Mouse (Mus musculus): ENCODE measurements around the gene Syt8. TPM values are rescaled to one million over a fixed set of nuclear protein-coding genes. Genes with fewer than 3 reads are reported as not detected.
A peak's percentile ranks its signal among the peaks of the same experiment; 100 is the strongest.

Gene Syt8
- not detected in 2 replicates for polyA plus RNA-seq (2014; fragmentation: Nextera tagmentation; extraction: Ambion mirVana)

DNA sequence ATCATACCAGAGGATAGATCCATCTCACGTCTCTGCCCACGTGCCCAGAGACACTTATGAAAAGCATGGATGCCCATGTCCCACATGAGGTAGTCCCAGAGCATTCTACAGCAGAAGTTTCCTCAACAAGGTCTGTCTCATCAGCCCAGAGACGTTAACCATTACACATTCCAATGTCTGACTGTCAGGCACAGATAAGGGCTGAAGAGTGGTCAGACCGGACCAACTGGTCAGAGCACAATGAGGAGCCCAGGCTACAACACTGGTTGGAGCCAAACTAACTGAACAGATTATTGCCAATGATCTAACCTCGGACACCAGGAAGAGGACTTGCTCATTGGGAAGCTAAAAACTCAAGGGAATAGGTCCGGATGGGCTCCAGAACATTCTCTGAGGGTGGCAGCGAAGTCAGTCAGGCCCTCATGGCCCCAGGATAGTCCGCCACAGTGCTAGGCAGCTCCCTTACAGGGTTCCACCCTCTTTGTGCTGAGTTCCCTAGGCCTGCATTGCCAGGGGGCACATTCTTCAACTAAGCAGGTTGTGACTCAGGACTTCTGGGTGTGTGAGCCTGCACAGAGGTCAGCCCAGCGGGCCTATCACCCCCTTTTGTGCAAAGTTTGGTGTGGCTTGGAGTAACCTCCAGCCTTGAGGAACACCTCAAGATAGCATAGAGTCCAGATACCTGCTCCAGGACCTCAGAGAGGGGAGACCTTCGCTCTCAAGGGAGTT, at the start of gene Syt8:
Gene Syt8 (plus strand): TSS at position 714 of the 729 bp plus-strand sequence.
- ATAC-seq (ENCODE audit: low read depth) = no peak
- Histone ChIP-seq H3K9ac (replicated peaks; ENCODE audit: low read depth, low read length) (no peak within 1 kb of the TSS), H3K4me3 (ENCODE audit: low read depth, low read length) (no peak within 1 kb of the TSS), H3K27me3 (ENCODE audit: control insufficient read depth, insufficient read depth, low read length) (no peaks in the 10 kb centered on the region), H3K27ac (ENCODE audit: low read depth, low read length) (no peak within 1 kb of the TSS), H3K9me3 (ENCODE audit: control insufficient read depth, low read length) (no peaks in the 10 kb centered on the region), H3K36me3 (ENCODE audit: control insufficient read depth, insufficient read depth, low read length) (no peaks in the 10 kb centered on the region), H3K4me1 (ENCODE audit: control insufficient read depth, insufficient read depth, low read length) (peaks cover 13% of the 10 kb centered on the region), H3K4me2 (ENCODE audit: low read depth, low read length) (no peak within 1 kb of the TSS)
- 90% methylated on average over 10 of the region's 10 CpGs for WGBS

DNA sequence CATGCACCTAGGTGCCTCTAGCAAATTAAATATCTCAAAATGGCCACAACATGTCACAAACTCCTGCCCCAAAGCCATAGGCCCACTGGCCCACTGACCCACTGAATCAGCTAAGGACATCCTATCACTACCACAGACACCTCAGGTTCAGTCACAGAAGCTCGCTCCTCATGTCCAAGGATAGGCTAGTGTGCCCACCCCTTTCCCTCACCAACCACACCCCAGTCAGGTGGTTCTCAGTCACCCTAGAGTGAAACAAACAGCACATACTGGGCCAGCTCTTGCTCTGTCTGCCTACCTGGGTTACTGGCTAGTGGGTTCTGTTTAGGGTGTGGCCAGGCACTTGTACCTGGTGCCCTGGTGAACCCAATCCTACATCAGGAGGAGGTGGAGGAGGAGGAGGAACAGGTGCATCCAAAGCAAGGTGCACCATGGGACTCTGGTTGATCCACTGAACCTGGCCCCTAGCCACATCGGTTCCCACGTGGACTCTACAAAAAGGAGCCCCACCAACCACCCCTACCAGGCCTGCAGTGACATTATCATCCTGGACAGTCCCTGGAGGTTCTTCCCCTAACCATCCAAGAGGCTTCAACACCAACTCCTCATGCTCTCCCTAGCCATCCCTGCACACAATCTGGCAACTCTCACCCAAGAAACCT, 48.8 kb upstream of the Syt8 start:
- Histone ChIP-seq H3K4me1 (ENCODE audit: control insufficient read depth, insufficient read depth, low read length) (peaks cover 15% of the 10 kb centered on the region), H3K4me2 (ENCODE audit: low read depth, low read length) (peak overlapping the region; percentile 58; the same call in 1 of the 2 replicates), H3K27me3 (ENCODE audit: control insufficient read depth, insufficient read depth, low read length) (no peaks in the 10 kb centered on the region), H3K4me3 (ENCODE audit: low read depth, low read length) (no peak overlapping the region), H3K27ac (ENCODE audit: low read depth, low read length) (no peak overlapping the region), H3K9ac (replicated peaks; ENCODE audit: low read depth, low read length) (no peak overlapping the region), H3K36me3 (ENCODE audit: control insufficient read depth, insufficient read depth, low read length) (peaks cover 31% of the 10 kb centered on the region), H3K9me3 (ENCODE audit: control insufficient read depth, low read length) (no peaks in the 10 kb centered on the region)
- no peak for ATAC-seq (ENCODE audit: low read depth)
- WGBS = 89% methylated on average over 3 of the region's 3 CpGs

DNA sequence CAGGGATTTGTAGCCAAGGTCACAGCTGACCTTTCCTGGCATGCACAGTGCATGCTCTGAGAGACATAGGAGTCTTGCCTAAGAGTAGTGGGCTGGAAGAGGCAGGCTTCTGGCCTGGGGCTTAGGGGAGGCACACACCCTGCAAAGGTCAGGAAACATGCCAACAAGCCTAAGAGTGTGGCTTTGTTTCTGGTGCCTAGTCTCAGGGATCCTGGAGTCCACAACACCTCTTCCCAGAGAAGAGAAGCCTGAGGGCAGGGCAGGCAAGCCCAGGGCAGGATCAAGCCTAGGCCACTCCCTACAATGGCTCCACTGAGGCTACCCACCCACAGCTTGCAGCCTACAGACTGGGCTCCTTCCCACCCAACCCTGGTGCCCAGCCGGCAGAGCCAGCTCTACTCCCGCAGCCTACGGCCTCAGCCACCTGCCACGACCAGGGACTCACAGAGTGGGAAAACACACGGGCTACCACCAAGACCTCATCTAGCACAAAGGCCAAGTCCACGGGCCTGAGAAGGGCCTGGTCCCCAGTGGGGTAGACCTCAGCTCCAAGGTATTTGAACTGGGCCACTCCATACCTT, 47.9 kb upstream of the Syt8 start:
- Histone ChIP-seq H3K27me3 (ENCODE audit: control insufficient read depth, insufficient read depth, low read length) (no peaks in the 10 kb centered on the region), H3K4me3 (ENCODE audit: low read depth, low read length) (peak overlapping the region; percentile 82), H3K36me3 (ENCODE audit: control insufficient read depth, insufficient read depth, low read length) (peaks cover 23% of the 10 kb centered on the region), H3K27ac (ENCODE audit: low read depth, low read length) (no peak overlapping the region; the same call in 1 of the 2 replicates), H3K4me1 (ENCODE audit: control insufficient read depth, insufficient read depth, low read length) (peaks cover 15% of the 10 kb centered on the region), H3K9ac (replicated peaks; ENCODE audit: low read depth, low read length) (peak overlapping the region; percentile 94), H3K9me3 (ENCODE audit: control insufficient read depth, low read length) (no peaks in the 10 kb centered on the region), H3K4me2 (ENCODE audit: low read depth, low read length) (peak overlapping the region; percentile 58)
- WGBS = 60% methylated on average over 6 of the region's 6 CpGs
- no peak for ATAC-seq (ENCODE audit: low read depth)

- ATAC-seq (ENCODE audit: low read depth) = peak; percentile 97
- Histone ChIP-seq H3K4me1 (ENCODE audit: control insufficient read depth, insufficient read depth, low read length) (peaks cover 15% of the 10 kb centered on the region), H3K9ac (replicated peaks; ENCODE audit: low read depth, low read length) (peak within 1 kb of the TSS; percentile 94), H3K4me3 (ENCODE audit: low read depth, low read length) (peak within 1 kb of the TSS; percentile 82), H3K9me3 (ENCODE audit: control insufficient read depth, low read length) (no peaks in the 10 kb centered on the region), H3K27me3 (ENCODE audit: control insufficient read depth, insufficient read depth, low read length) (no peaks in the 10 kb centered on the region), H3K36me3 (ENCODE audit: control insufficient read depth, insufficient read depth, low read length) (peaks cover 15% of the 10 kb centered on the region), H3K27ac (ENCODE audit: low read depth, low read length) (peak within 1 kb of the TSS; percentile 69), H3K4me2 (ENCODE audit: low read depth, low read length) (peak within 1 kb of the TSS; percentile 58)
- WGBS = under 1% methylated on average over 49 of the region's 55 CpGs
Measured at GRCm38 (mm10) chr7:142387419-142388148, 47.1 kb upstream of the Syt8 start, which contains the start of gene Ctsd. Gene Ctsd (minus strand): TSS chr7:142388038.

DNA sequence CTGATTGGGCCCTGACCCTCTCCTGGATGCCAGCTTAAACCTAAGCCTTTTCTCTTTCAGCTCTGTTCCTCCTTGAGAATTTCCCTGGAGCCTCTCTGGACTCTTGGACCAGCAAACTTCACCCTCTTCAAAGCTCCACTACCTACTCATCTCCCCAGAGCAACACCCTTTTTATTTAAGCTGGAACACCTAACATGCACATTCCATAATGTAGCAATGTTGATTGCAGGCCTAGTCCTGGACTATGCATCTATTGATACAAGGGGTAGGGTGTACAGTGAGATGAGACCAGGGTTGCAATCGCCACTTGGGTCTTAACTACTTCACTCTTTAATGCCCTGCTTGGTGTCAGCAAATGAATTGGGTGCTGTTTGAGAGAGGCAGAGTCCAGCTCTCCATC, 46.5 kb upstream of the Syt8 start:
- peak overlapping the region; percentile 58 for H3K4me2 ChIP-seq (ENCODE audit: low read depth, low read length)
- peak overlapping the region; percentile 57 for H3K27ac ChIP-seq (ENCODE audit: low read depth, low read length)
- peak overlapping the region; percentile 82 for H3K4me3 ChIP-seq (ENCODE audit: low read depth, low read length)
- peaks cover 15% of the 10 kb centered on the region for H3K4me1 ChIP-seq (ENCODE audit: control insufficient read depth, insufficient read depth, low read length)
- 89% methylated on average over 1 of the region's 1 CpGs for WGBS
- H3K9me3 ChIP-seq (ENCODE audit: control insufficient read depth, low read length) = no peaks in the 10 kb centered on the region
- peak overlapping the region; percentile 94; the same call in 1 of the 2 replicates for H3K9ac ChIP-seq (replicated peaks; ENCODE audit: low read depth, low read length)
- H3K36me3 ChIP-seq (ENCODE audit: control insufficient read depth, insufficient read depth, low read length) = peaks cover 10% of the 10 kb centered on the region
- ATAC-seq (ENCODE audit: low read depth) = 0 out of 2 replicates have a peak, but pooled peaks have one; percentile 10
- H3K27me3 ChIP-seq (ENCODE audit: control insufficient read depth, insufficient read depth, low read length) = no peaks in the 10 kb centered on the region

DNA sequence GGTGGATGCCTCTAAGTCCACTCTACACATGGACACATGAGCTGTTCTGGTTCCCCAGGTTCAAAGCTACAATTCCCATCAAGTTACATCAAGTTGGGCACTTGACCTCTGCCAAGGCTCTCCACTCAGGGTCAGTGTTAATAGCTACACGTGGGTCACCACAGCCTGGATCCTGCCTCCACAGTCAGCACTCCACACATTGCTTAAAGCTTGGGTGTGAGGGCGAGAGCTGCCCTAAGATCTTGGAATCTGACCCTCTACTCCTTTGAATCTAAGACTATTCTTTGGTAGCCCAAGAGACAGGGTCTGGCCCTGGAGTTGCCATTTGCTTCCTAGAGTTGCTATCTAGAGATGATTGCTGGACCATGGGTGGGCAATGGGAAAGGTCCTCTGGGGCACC, 45.9 kb upstream of the Syt8 start:
- Histone ChIP-seq H3K9ac (replicated peaks; ENCODE audit: low read depth, low read length) (no peak overlapping the region), H3K4me1 (ENCODE audit: control insufficient read depth, insufficient read depth, low read length) (peaks cover 15% of the 10 kb centered on the region), H3K36me3 (ENCODE audit: control insufficient read depth, insufficient read depth, low read length) (peaks cover 5% of the 10 kb centered on the region; the same call in 1 of the 2 replicates), H3K27ac (ENCODE audit: low read depth, low read length) (no peak overlapping the region), H3K4me2 (ENCODE audit: low read depth, low read length) (no peak overlapping the region), H3K4me3 (ENCODE audit: low read depth, low read length) (no peak overlapping the region), H3K27me3 (ENCODE audit: control insufficient read depth, insufficient read depth, low read length) (no peaks in the 10 kb centered on the region), H3K9me3 (ENCODE audit: control insufficient read depth, low read length) (no peaks in the 10 kb centered on the region)
- 98% methylated on average over 2 of the region's 2 CpGs for WGBS
- no peak for ATAC-seq (ENCODE audit: low read depth)

DNA sequence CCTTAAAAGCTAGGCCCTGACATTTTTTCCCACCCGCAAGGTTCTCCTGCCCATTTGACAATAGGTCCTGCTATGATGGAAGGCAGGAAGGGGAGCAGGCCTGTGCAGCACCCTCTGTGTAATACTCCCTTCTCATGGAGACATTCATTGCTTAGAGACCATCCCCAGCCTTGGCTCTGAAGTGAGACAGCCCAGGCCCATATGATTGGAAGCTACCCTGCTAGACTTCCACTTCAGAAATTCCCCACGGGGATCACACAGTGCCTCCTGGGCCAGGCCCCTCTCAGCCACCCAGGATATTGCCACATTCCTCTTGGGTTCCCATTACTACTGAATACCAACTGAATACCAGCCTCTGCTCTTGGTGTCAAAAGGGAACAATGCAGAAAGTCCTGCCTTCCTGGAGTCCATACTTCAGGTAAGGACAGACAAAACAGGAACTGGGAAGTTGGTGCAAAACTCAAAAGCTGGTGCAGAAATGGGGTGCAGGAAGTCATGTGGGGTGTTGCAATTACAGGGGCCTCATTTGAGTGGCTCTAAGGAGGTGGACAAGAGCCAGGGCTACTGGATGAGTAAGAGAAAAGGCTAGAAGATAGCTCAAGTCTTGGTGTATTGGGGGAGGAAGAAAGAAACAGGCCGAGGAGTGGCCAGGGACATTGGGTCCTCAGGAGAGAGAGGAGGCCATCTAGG, 44.5 kb upstream of the Syt8 start:
- H3K9me3 ChIP-seq (ENCODE audit: control insufficient read depth, low read length) = no peaks in the 10 kb centered on the region
- no peak overlapping the region for H3K4me3 ChIP-seq (ENCODE audit: low read depth, low read length)
- 89% methylated on average over 3 of the region's 3 CpGs for WGBS
- no peaks in the 10 kb centered on the region for H3K27me3 ChIP-seq (ENCODE audit: control insufficient read depth, insufficient read depth, low read length)
- H3K9ac ChIP-seq (replicated peaks; ENCODE audit: low read depth, low read length) = no peak overlapping the region
- H3K27ac ChIP-seq (ENCODE audit: low read depth, low read length) = no peak overlapping the region
- peaks cover 15% of the 10 kb centered on the region for H3K4me1 ChIP-seq (ENCODE audit: control insufficient read depth, insufficient read depth, low read length)
- no peak for ATAC-seq (ENCODE audit: low read depth)
- no peak overlapping the region for H3K4me2 ChIP-seq (ENCODE audit: low read depth, low read length)
- no peaks in the 10 kb centered on the region for H3K36me3 ChIP-seq (ENCODE audit: control insufficient read depth, insufficient read depth, low read length)

GRCm38 (mm10) chr7:142391108-142391507, 43.5 kb upstream of the Syt8 start:
- peaks cover 10% of the 10 kb centered on the region for H3K4me1 ChIP-seq (ENCODE audit: control insufficient read depth, insufficient read depth, low read length)
- 86% methylated on average over 3 of the region's 3 CpGs for WGBS
- no peak for ATAC-seq (ENCODE audit: low read depth)
- H3K9me3 ChIP-seq (ENCODE audit: control insufficient read depth, low read length) = no peaks in the 10 kb centered on the region
- H3K36me3 ChIP-seq (ENCODE audit: control insufficient read depth, insufficient read depth, low read length) = no peaks in the 10 kb centered on the region
- H3K27me3 ChIP-seq (ENCODE audit: control insufficient read depth, insufficient read depth, low read length) = no peaks in the 10 kb centered on the region
- H3K9ac ChIP-seq (replicated peaks; ENCODE audit: low read depth, low read length) = no peak overlapping the region
- no peak overlapping the region for H3K4me2 ChIP-seq (ENCODE audit: low read depth, low read length)
- H3K27ac ChIP-seq (ENCODE audit: low read depth, low read length) = no peak overlapping the region
- no peak overlapping the region for H3K4me3 ChIP-seq (ENCODE audit: low read depth, low read length)
